In the genomic region with DNA sequence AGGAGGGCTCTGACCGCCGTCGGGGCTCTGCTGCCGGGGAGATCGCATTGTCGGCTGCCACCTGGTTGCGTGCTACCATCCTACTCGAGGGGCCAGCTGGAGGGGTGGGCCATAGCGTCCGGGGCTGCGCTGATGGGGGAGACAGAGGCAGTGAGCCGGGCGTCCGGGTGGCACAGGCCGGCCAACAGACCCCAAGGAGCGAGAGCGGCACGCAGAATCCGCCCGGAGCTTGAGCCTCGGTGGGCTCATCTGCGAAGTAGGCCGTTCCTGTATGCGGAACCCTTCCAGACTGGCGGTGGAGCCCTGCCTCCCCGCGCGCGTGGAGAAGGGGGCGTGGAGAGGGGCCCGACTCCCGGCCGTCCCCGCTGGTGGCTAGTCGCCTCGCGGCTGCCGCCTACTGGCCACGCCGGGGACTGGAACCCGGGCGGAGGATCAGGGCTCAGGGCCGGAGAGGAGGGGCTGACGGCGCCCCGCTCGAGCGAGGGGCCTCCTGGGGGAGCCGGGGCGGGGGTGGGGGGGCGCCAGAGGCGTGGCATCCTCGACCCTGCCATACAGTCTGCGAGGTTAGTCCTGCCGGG, we compare ENCODE assay signal across 8 mouse cellular contexts. TPM values are rescaled to one million over a fixed set of nuclear protein-coding genes. Genes with fewer than 3 reads are reported as not detected.
DNase-seq lines count a peak whose midpoint lies in the region; ATAC-seq lines count a peak whose summit lies in the region.

No protein-coding gene starts in this region.

- under 1% methylated on average over 52 of the region's 55 CpGs for WGBS in heart, embryonic 14.5 days
- WGBS in liver, embryonic 12.5 days (ENCODE audit: insufficient replicate concordance): under 1% methylated on average over 54 of the region's 55 CpGs

- peaks cover 33 to 56% of the 10 kb centered on the region in 2 experiments for H3K4me1 ChIP-seq in heart, embryonic 14.5 days (ENCODE audit: control insufficient read depth in 2 of 2, insufficient read depth in 2 of 2, low read length in 2 of 2)
- peaks cover 41% of the 10 kb centered on the region for H3K4me1 ChIP-seq in liver, embryonic 12.5 days

- no peaks in the 10 kb centered on the region for H3K27me3 ChIP-seq in heart, embryonic 14.5 days (ENCODE audit: control insufficient read depth, insufficient read depth, low read length)
- peaks cover 71% of the 10 kb centered on the region for H3K27me3 ChIP-seq in liver, embryonic 12.5 days (replicated peaks)
- no peaks in the 10 kb centered on the region for H3K27me3 ChIP-seq in splenic B cell, adult 2 months (ENCODE audit: control insufficient read depth, insufficient read depth, low read length, poor library complexity, severe bottlenecking)

- peak overlapping the region; percentile 90 to 97 for H3K27ac ChIP-seq in heart, embryonic 14.5 days (replicated peaks in 1 of 2; ENCODE audit: control insufficient read depth in 1 of 2, insufficient read depth in 1 of 2, low read depth in 2 of 2, low read length in 2 of 2)
- H3K27ac ChIP-seq in liver, embryonic 12.5 days: peak overlapping the region; percentile 82

- H3K4me2 ChIP-seq in heart, embryonic 14.5 days (ENCODE audit: low read length): peak overlapping the region; percentile 94
- peak overlapping the region; percentile 99 for H3K4me2 ChIP-seq in liver, embryonic 12.5 days

- H3K36me3 ChIP-seq in heart, embryonic 14.5 days (ENCODE audit: control insufficient read depth, insufficient read depth, low read length): no peaks in the 10 kb centered on the region
- no peaks in the 10 kb centered on the region for H3K36me3 ChIP-seq in liver, embryonic 12.5 days
- no peaks in the 10 kb centered on the region for H3K36me3 ChIP-seq in splenic B cell, adult 2 months (ENCODE audit: control insufficient read depth, insufficient read depth, low read length, poor library complexity, severe bottlenecking)

- peak; percentile 43 for ATAC-seq in CD4-positive, CD25-positive, alpha-beta regulatory T cell, adult 4 months
- peak; percentile 78 for ATAC-seq in heart, embryonic 14.5 days (ENCODE audit: insufficient number of reproducible peaks, insufficient read depth, low FRiP score, low read depth)
- ATAC-seq in liver, embryonic 12.5 days: peak; percentile 67

- H3K4me3 ChIP-seq in heart, embryonic 14.5 days (ENCODE audit: control insufficient read depth in 1 of 2, insufficient read depth in 1 of 2, low read depth in 1 of 2, low read length in 2 of 2): peak overlapping the region; percentile 81 to 86
- H3K4me3 ChIP-seq in liver, embryonic 12.5 days: peak overlapping the region; percentile 81

- H3K9ac ChIP-seq in heart, embryonic 14.5 days (ENCODE audit: low read length): peak overlapping the region; percentile 89
- H3K9ac ChIP-seq in liver, embryonic 12.5 days: peak overlapping the region; percentile 76

- H3K9me3 ChIP-seq in heart, embryonic 14.5 days (ENCODE audit: control insufficient read depth, low read length): no peaks in the 10 kb centered on the region
- H3K9me3 ChIP-seq in liver, embryonic 12.5 days (replicated peaks): no peaks in the 10 kb centered on the region

- DNase-seq in c-Kit-negative CD71-positive TER-119-positive erythroid progenitor cells, embryonic 14.5 days (ENCODE audit: low read depth, low spot score): peak; percentile 31
- DNase-seq in fibroblast of lung, adult 2 months (ENCODE audit: low read depth): peak; percentile 70
- peak; percentile 96 for DNase-seq in kidney, postnatal 10 days
- peak; percentile 97 for DNase-seq in naive thymus-derived CD4-positive, alpha-beta T cell, adult 2 months (ENCODE audit: low read depth)
- peak; percentile 92 for DNase-seq in splenic B cell, adult 2 months (ENCODE audit: low read depth, low spot score)

RNA-seq across cellular contexts. Expression of gene Socs1, which starts 0.5 kb away (rescaled TPM):
- polyA plus RNA-seq in CD4-positive, CD25-positive, alpha-beta regulatory T cell, adult 4 months (2017; shearing (Covaris generic)): 1 to 10 TPM; 2.5 to 3.9 TPM
- polyA plus RNA-seq in heart, embryonic 14.5 days (2014; fragmentation: Nextera tagmentation; extraction: Ambion mirVana): 4.0 and 4.3 TPM in 2 replicates
- 1.8 TPM in 2 replicates for polyA plus RNA-seq in liver, embryonic 12.5 days (2016; fragmentation: Nextera tagmentation; extraction: Ambion mirVana)

RNA-seq across cellular contexts. Expression of gene Tnp2, which starts 3.6 kb away (rescaled TPM):
- 1 to 10 TPM; 2.4 to 3.7 TPM for polyA plus RNA-seq in CD4-positive, CD25-positive, alpha-beta regulatory T cell, adult 4 months (2017; shearing (Covaris generic))
- polyA plus RNA-seq in heart, embryonic 14.5 days (2014; fragmentation: Nextera tagmentation; extraction: Ambion mirVana): not detected in 2 replicates
- not detected in 2 replicates for polyA plus RNA-seq in liver, embryonic 12.5 days (2016; fragmentation: Nextera tagmentation; extraction: Ambion mirVana)

RNA-seq across cellular contexts. Expression of gene Prm3, which starts 5.8 kb away (rescaled TPM):
- polyA plus RNA-seq in CD4-positive, CD25-positive, alpha-beta regulatory T cell, adult 4 months (2017; shearing (Covaris generic)): not detected
- not detected in 2 replicates for polyA plus RNA-seq in heart, embryonic 14.5 days (2014; fragmentation: Nextera tagmentation; extraction: Ambion mirVana)
- not detected in 2 replicates for polyA plus RNA-seq in liver, embryonic 12.5 days (2016; fragmentation: Nextera tagmentation; extraction: Ambion mirVana)

RNA-seq across cellular contexts. Expression of gene Prm2, which starts 11.1 kb away (rescaled TPM):
- not detected for polyA plus RNA-seq in CD4-positive, CD25-positive, alpha-beta regulatory T cell, adult 4 months (2017; shearing (Covaris generic))
- not detected in 2 replicates for polyA plus RNA-seq in heart, embryonic 14.5 days (2014; fragmentation: Nextera tagmentation; extraction: Ambion mirVana)
- not detected in 2 replicates for polyA plus RNA-seq in liver, embryonic 12.5 days (2016; fragmentation: Nextera tagmentation; extraction: Ambion mirVana)

RNA-seq across cellular contexts. Expression of gene Prm1, which starts 20.8 kb away (rescaled TPM):
- polyA plus RNA-seq in CD4-positive, CD25-positive, alpha-beta regulatory T cell, adult 4 months (2017; shearing (Covaris generic)): under 1 TPM in 1 of 2 experiments, not detected in 1; 0.75 TPM
- not detected in 2 replicates for polyA plus RNA-seq in heart, embryonic 14.5 days (2014; fragmentation: Nextera tagmentation; extraction: Ambion mirVana)
- not detected in 2 replicates for polyA plus RNA-seq in liver, embryonic 12.5 days (2016; fragmentation: Nextera tagmentation; extraction: Ambion mirVana)

Comparison
In these comparisons a context has a peak if more than half of its experiments do, and no peak if none do; other contexts are left out.
1. Peak in every context shown above with its lines: DNase-seq, ATAC-seq, H3K4me3 ChIP-seq and H3K27ac ChIP-seq.
2. DNase-seq: peak in every context shown above with its lines; median percentile 97 in naive thymus-derived CD4-positive, alpha-beta T cell, adult 2 months; 96 in kidney, postnatal 10 days; 92 in splenic B cell, adult 2 months; 70 in fibroblast of lung, adult 2 months; 31 in c-Kit-negative CD71-positive TER-119-positive erythroid progenitor cells, embryonic 14.5 days.